Mouse (Mus musculus): Measurements from ENCODE around the gene Prdx1. TPM values are rescaled to one million over a fixed set of nuclear protein-coding genes. Genes with fewer than 3 reads are reported as not detected.

Prdx1 gene
- polyA plus RNA-seq, 1 experiment from 2014 or later: 964 TPM

- Histone ChIP-seq H3K4me1 (ENCODE audit: control insufficient read depth, low read depth, low read length) (peaks cover 13% of the 10 kb centered on the region), H3K27ac (ENCODE audit: low read length) (peak within 1 kb of the TSS; percentile 56; the same call in 1 of the 2 replicates), H3K4me3 (ENCODE audit: low read depth, low read length) (peak within 1 kb of the TSS; percentile 73), H3K4me2 (ENCODE audit: low read depth, low read length) (peak within 1 kb of the TSS; percentile 91), H3K9ac (ENCODE audit: low read depth, low read length) (peak within 1 kb of the TSS; percentile 69), H3K27me3 (ENCODE audit: control insufficient read depth, insufficient read depth, low read depth, low read length) (no peaks in the 10 kb centered on the region), H3K36me3 (ENCODE audit: control insufficient read depth, insufficient read depth) (no peaks in the 10 kb centered on the region), H3K9me3 (replicated peaks; ENCODE audit: control insufficient read depth, low read length) (no peaks in the 10 kb centered on the region)
- WGBS (ENCODE audit: insufficient replicate concordance): under 1% methylated on average over 29 of the region's 29 CpGs
- peak; percentile 98 for ATAC-seq (ENCODE audit: low read depth)
These were observed 22.9 kb downstream of the Prdx1 start, which contains the start of the genes Mmachc and Ccdc163 for GRCm38 (mm10) chr4:116708201-116708764. Gene Mmachc, minus strand, starts transcription at chr4:116708406. Gene Ccdc163, plus strand, starts transcription at chr4:116708509.

GRCm38 (mm10) chr4:116708791-116709390, 23.5 kb downstream of the Prdx1 start:
- Histone ChIP-seq H3K4me2 (ENCODE audit: low read depth, low read length) (peak overlapping the region; percentile 91), H3K4me3 (ENCODE audit: low read depth, low read length) (peak overlapping the region; percentile 73), H3K9ac (ENCODE audit: low read depth, low read length) (peak overlapping the region; percentile 66), H3K36me3 (ENCODE audit: control insufficient read depth, insufficient read depth) (no peaks in the 10 kb centered on the region), H3K27ac (ENCODE audit: low read length) (peak overlapping the region; percentile 50; the same call in 1 of the 2 replicates), H3K4me1 (ENCODE audit: control insufficient read depth, low read depth, low read length) (peaks cover 13% of the 10 kb centered on the region), H3K9me3 (replicated peaks; ENCODE audit: control insufficient read depth, low read length) (no peaks in the 10 kb centered on the region), H3K27me3 (ENCODE audit: control insufficient read depth, insufficient read depth, low read depth, low read length) (no peaks in the 10 kb centered on the region)
- no peak for ATAC-seq (ENCODE audit: low read depth)
- 4% methylated on average over 9 of the region's 9 CpGs for WGBS (ENCODE audit: insufficient replicate concordance)

GRCm38 (mm10) chr4:116710154-116710553, 24.8 kb downstream of the Prdx1 start:
- H3K4me2 ChIP-seq (ENCODE audit: low read depth, low read length): no peak overlapping the region
- H3K27ac ChIP-seq (ENCODE audit: low read length): no peak overlapping the region
- peaks cover 13% of the 10 kb centered on the region for H3K4me1 ChIP-seq (ENCODE audit: control insufficient read depth, low read depth, low read length)
- WGBS (ENCODE audit: insufficient replicate concordance): 81% methylated on average over 2 of the region's 2 CpGs
- no peaks in the 10 kb centered on the region for H3K27me3 ChIP-seq (ENCODE audit: control insufficient read depth, insufficient read depth, low read depth, low read length)
- H3K36me3 ChIP-seq (ENCODE audit: control insufficient read depth, insufficient read depth): no peaks in the 10 kb centered on the region
- no peak overlapping the region for H3K9ac ChIP-seq (ENCODE audit: low read depth, low read length)
- ATAC-seq (ENCODE audit: low read depth): no peak
- no peak overlapping the region for H3K4me3 ChIP-seq (ENCODE audit: low read depth, low read length)
- H3K9me3 ChIP-seq (replicated peaks; ENCODE audit: control insufficient read depth, low read length): no peaks in the 10 kb centered on the region

GRCm38 (mm10) chr4:116712536-116712935, 27.2 kb downstream of the Prdx1 start:
- Histone ChIP-seq H3K4me1 (ENCODE audit: control insufficient read depth, low read depth, low read length) (peaks cover 9% of the 10 kb centered on the region), H3K27ac (ENCODE audit: low read length) (no peak overlapping the region), H3K36me3 (ENCODE audit: control insufficient read depth, insufficient read depth) (no peaks in the 10 kb centered on the region), H3K27me3 (ENCODE audit: control insufficient read depth, insufficient read depth, low read depth, low read length) (no peaks in the 10 kb centered on the region), H3K9ac (ENCODE audit: low read depth, low read length) (no peak overlapping the region), H3K4me2 (ENCODE audit: low read depth, low read length) (no peak overlapping the region), H3K9me3 (replicated peaks; ENCODE audit: control insufficient read depth, low read length) (no peaks in the 10 kb centered on the region), H3K4me3 (ENCODE audit: low read depth, low read length) (no peak overlapping the region)
- ATAC-seq (ENCODE audit: low read depth): no peak
- WGBS (ENCODE audit: insufficient replicate concordance): 64% methylated on average over 1 of the region's 1 CpGs

GRCm38 (mm10) chr4:116719396-116719795, 34.1 kb downstream of the Prdx1 start:
- ATAC-seq (ENCODE audit: low read depth): no peak
- no peaks in the 10 kb centered on the region for H3K36me3 ChIP-seq (ENCODE audit: control insufficient read depth, insufficient read depth)
- H3K9ac ChIP-seq (ENCODE audit: low read depth, low read length): no peak overlapping the region
- H3K4me2 ChIP-seq (ENCODE audit: low read depth, low read length): no peak overlapping the region
- no peak overlapping the region for H3K4me3 ChIP-seq (ENCODE audit: low read depth, low read length)
- WGBS (ENCODE audit: insufficient replicate concordance): 15% methylated on average over 3 of the region's 3 CpGs
- no peak overlapping the region for H3K27ac ChIP-seq (ENCODE audit: low read length)
- H3K9me3 ChIP-seq (replicated peaks; ENCODE audit: control insufficient read depth, low read length): no peaks in the 10 kb centered on the region
- H3K4me1 ChIP-seq (ENCODE audit: control insufficient read depth, low read depth, low read length): peaks cover 16% of the 10 kb centered on the region
- H3K27me3 ChIP-seq (ENCODE audit: control insufficient read depth, insufficient read depth, low read depth, low read length): peaks cover 2% of the 10 kb centered on the region; the same call in 1 of the 2 replicates

- Histone ChIP-seq H3K4me3 (ENCODE audit: low read depth, low read length) (peak within 1 kb of the TSS; percentile 78), H3K9me3 (replicated peaks; ENCODE audit: control insufficient read depth, low read length) (no peaks in the 10 kb centered on the region), H3K27me3 (ENCODE audit: control insufficient read depth, insufficient read depth, low read depth, low read length) (peaks cover 2% of the 10 kb centered on the region; the same call in 1 of the 2 replicates), H3K36me3 (ENCODE audit: control insufficient read depth, insufficient read depth) (no peaks in the 10 kb centered on the region), H3K9ac (ENCODE audit: low read depth, low read length) (peak within 1 kb of the TSS; percentile 87), H3K4me1 (ENCODE audit: control insufficient read depth, low read depth, low read length) (peaks cover 16% of the 10 kb centered on the region), H3K4me2 (ENCODE audit: low read depth, low read length) (peak within 1 kb of the TSS; percentile 93), H3K27ac (ENCODE audit: low read length) (peak within 1 kb of the TSS; percentile 70)
- WGBS (ENCODE audit: insufficient replicate concordance): under 1% methylated on average over 34 of the region's 34 CpGs
- peak; percentile 97 for ATAC-seq (ENCODE audit: low read depth)
These were observed 35.2 kb downstream of the Prdx1 start, which contains the start of gene Tesk2 for GRCm38 (mm10) chr4:116720343-116721097. Gene Tesk2, plus strand, starts transcription at chr4:116720948.

GRCm38 (mm10) chr4:116721098-116721628, 35.8 kb downstream of the Prdx1 start:
- Histone ChIP-seq H3K9ac (ENCODE audit: low read depth, low read length) (peak overlapping the region; percentile 87), H3K27ac (ENCODE audit: low read length) (peak overlapping the region; percentile 70), H3K9me3 (replicated peaks; ENCODE audit: control insufficient read depth, low read length) (no peaks in the 10 kb centered on the region), H3K36me3 (ENCODE audit: control insufficient read depth, insufficient read depth) (no peaks in the 10 kb centered on the region), H3K27me3 (ENCODE audit: control insufficient read depth, insufficient read depth, low read depth, low read length) (peaks cover 2% of the 10 kb centered on the region; the same call in 1 of the 2 replicates), H3K4me2 (ENCODE audit: low read depth, low read length) (peak overlapping the region; percentile 93), H3K4me1 (ENCODE audit: control insufficient read depth, low read depth, low read length) (peaks cover 16% of the 10 kb centered on the region), H3K4me3 (ENCODE audit: low read depth, low read length) (peak overlapping the region; percentile 78)
- WGBS (ENCODE audit: insufficient replicate concordance): 1% methylated on average over 29 of the region's 29 CpGs
- no peak; the same call in 1 of the 2 replicates for ATAC-seq (ENCODE audit: low read depth)

GRCm38 (mm10) chr4:116722230-116722629, 36.9 kb downstream of the Prdx1 start:
- Histone ChIP-seq H3K27me3 (ENCODE audit: control insufficient read depth, insufficient read depth, low read depth, low read length) (peaks cover 2% of the 10 kb centered on the region; the same call in 1 of the 2 replicates), H3K27ac (ENCODE audit: low read length) (no peak overlapping the region), H3K4me2 (ENCODE audit: low read depth, low read length) (peak overlapping the region; percentile 93), H3K4me3 (ENCODE audit: low read depth, low read length) (peak overlapping the region; percentile 78), H3K9ac (ENCODE audit: low read depth, low read length) (no peak overlapping the region), H3K9me3 (replicated peaks; ENCODE audit: control insufficient read depth, low read length) (no peaks in the 10 kb centered on the region), H3K4me1 (ENCODE audit: control insufficient read depth, low read depth, low read length) (peaks cover 16% of the 10 kb centered on the region), H3K36me3 (ENCODE audit: control insufficient read depth, insufficient read depth) (no peaks in the 10 kb centered on the region)
- WGBS (ENCODE audit: insufficient replicate concordance): 48% methylated on average over 7 of the region's 7 CpGs
- ATAC-seq (ENCODE audit: low read depth): no peak
